Mouse (Mus musculus) CH12.LX (cell line): ENCODE data around the gene Smarcc2. TPM values are rescaled to one million over a fixed set of nuclear protein-coding genes. Genes with fewer than 3 reads are reported as not detected.

ENCODE experiments used
- DNase-seq: peaks from one replicate; pipeline ENCODE4 v3.0.0-alpha.2; 2013; ENCODE audit errors: extremely low read depth
- H3K27ac ChIP-seq: 2 replicates; pipeline ENCODE4 v1.5.1; 2012; ENCODE audit warnings: low read depth, mild to moderate bottlenecking, control low read depth, moderate library complexity; ENCODE audit not compliant: insufficient read depth
- H3K27me3 ChIP-seq: replicated peaks from 2 replicates; pipeline ENCODE3; 2012; ENCODE audit warnings: inconsistent platforms
- H3K36me3 ChIP-seq, 2 experiments: replicated peaks in 1 of 2; 2 replicates each; pipeline versions ENCODE3 to v1.6.1; 2012; ENCODE audit warnings: inconsistent platforms in 1 of 2, low read length in 1 of 2, mild to moderate bottlenecking in 1 of 2, mixed read lengths in 1 of 2, moderate library complexity in 1 of 2; ENCODE audit not compliant: control insufficient read depth in 1 of 2, insufficient read depth in 1 of 2
- H3K4me1 ChIP-seq, 2 experiments: 2 replicates each; pipeline ENCODE4 v1.6.1; 2012; ENCODE audit warnings: inconsistent platforms in 1 of 2, moderate library complexity in 1 of 2; ENCODE audit not compliant: insufficient read depth in 2 of 2, control insufficient read depth in 1 of 2
- H3K4me2 ChIP-seq: 2 replicates; pipeline ENCODE4 v1.6.1; 2012; ENCODE audit warnings: low read depth, mild to moderate bottlenecking, control low read depth; ENCODE audit not compliant: poor library complexity, insufficient read depth, severe bottlenecking
- H3K4me3 ChIP-seq, 3 experiments: fragments of 150-350 bp in 1 of 3; sonication (generic) in 1 of 3; replicated peaks in 1 of 3; 2 replicates each; pipeline versions ENCODE3 to v1.5.1; 2011 to 2012; ENCODE audit warnings: low read depth in 2 of 3, low read length in 2 of 3, mild to moderate bottlenecking in 2 of 3, moderate library complexity in 2 of 3, control low read depth in 1 of 3, improper control_type of control experiment in 1 of 3, inconsistent platforms in 1 of 3, mixed read lengths in 1 of 3; ENCODE audit not compliant: poor library complexity in 1 of 3
- H3K79me2 ChIP-seq: replicated peaks from 2 replicates; pipeline ENCODE4 v1.6.1; 2012; ENCODE audit warnings: mild to moderate bottlenecking, moderate library complexity; ENCODE audit not compliant: control insufficient read depth, poor library complexity, insufficient read depth, severe bottlenecking; ENCODE audit errors: extremely low read depth
- H3K9ac ChIP-seq: 2 replicates; pipeline ENCODE4 v1.6.1; 2012; ENCODE audit warnings: low read depth, mild to moderate bottlenecking, control low read depth, moderate library complexity; ENCODE audit not compliant: insufficient read depth
- H3K9me3 ChIP-seq: replicated peaks from 2 replicates; pipeline ENCODE3; 2012; ENCODE audit warnings: low read length, inconsistent platforms, mixed read lengths
- CHD2 ChIP-seq: IDR thresholded peaks from 2 replicates; pipeline ENCODE4 v1.6.1; 2011; ENCODE audit warnings: low read length, improper control_type of control experiment
- EP300 ChIP-seq: IDR thresholded peaks from 2 replicates; pipeline ENCODE4 v1.6.1; 2011; ENCODE audit warnings: low read length, improper control_type of control experiment
- IRF4 ChIP-seq: IDR thresholded peaks from 2 replicates; pipeline ENCODE4 v1.6.1; 2014; ENCODE audit warnings: low read depth, mild to moderate bottlenecking, inconsistent platforms, low read length, improper control_type of control experiment
- JUND ChIP-seq: conservative IDR thresholded peaks from 2 replicates; pipeline ENCODE4 v1.6.1; 2011; ENCODE audit warnings: low read depth, low read length, improper control_type of control experiment
- KAT2A ChIP-seq: IDR thresholded peaks from 2 replicates; pipeline ENCODE4 v1.6.1; 2012; ENCODE audit warnings: low read length, improper control_type of control experiment, inconsistent platforms; ENCODE audit not compliant: insufficient replicate concordance
- MAFK ChIP-seq: IDR thresholded peaks from 2 replicates; pipeline ENCODE4 v1.6.1; 2011; ENCODE audit warnings: low read length, improper control_type of control experiment; ENCODE audit not compliant: insufficient replicate concordance
- MEF2A ChIP-seq: IDR thresholded peaks from 2 replicates; pipeline ENCODE4 v1.6.1; 2014; ENCODE audit warnings: low read depth, mild to moderate bottlenecking, inconsistent platforms, low read length, improper control_type of control experiment, borderline replicate concordance
- MXI1 ChIP-seq: IDR thresholded peaks from 2 replicates; pipeline ENCODE4 v1.6.1; 2011; ENCODE audit warnings: mild to moderate bottlenecking, low read depth, low read length, improper control_type of control experiment
- NELFE ChIP-seq: IDR thresholded peaks from 2 replicates; pipeline ENCODE4 v1.6.1; 2011; ENCODE audit warnings: low read depth, low read length, improper control_type of control experiment
- NRF1 ChIP-seq: IDR thresholded peaks from 2 replicates; pipeline ENCODE4 v1.6.1; 2014; ENCODE audit warnings: low read depth, mild to moderate bottlenecking, inconsistent platforms, low read length, improper control_type of control experiment, moderate library complexity
- POLR2A ChIP-seq: IDR thresholded peaks from 2 replicates; pipeline ENCODE4 v1.6.1; 2011; ENCODE audit warnings: low read depth, mild to moderate bottlenecking, improper control_type of control experiment, low read length
- POLR2AphosphoS2 ChIP-seq: IDR thresholded peaks from 2 replicates; pipeline ENCODE4 v1.6.1; 2011; ENCODE audit warnings: low read depth, low read length, improper control_type of control experiment
- RCOR1 ChIP-seq: conservative IDR thresholded peaks from 2 replicates; pipeline ENCODE4 v1.6.1; 2012; ENCODE audit warnings: low read depth, mild to moderate bottlenecking, inconsistent platforms, low read length, improper control_type of control experiment
- SIN3A ChIP-seq: IDR thresholded peaks from 2 replicates; pipeline ENCODE4 v1.6.1; 2012; ENCODE audit warnings: low read length, improper control_type of control experiment, inconsistent platforms
- SMC3 ChIP-seq: IDR thresholded peaks from 2 replicates; pipeline ENCODE4 v1.6.1; 2011; ENCODE audit warnings: low read depth, low read length, improper control_type of control experiment
- USF1 ChIP-seq: IDR thresholded peaks from 2 replicates; pipeline ENCODE4 v1.6.1; 2014; ENCODE audit warnings: low read depth, mild to moderate bottlenecking, inconsistent platforms, low read length, improper control_type of control experiment
- ZC3H11A ChIP-seq: IDR thresholded peaks from 2 replicates; pipeline ENCODE4 v1.6.1; 2012; ENCODE audit warnings: low read depth, mild to moderate bottlenecking, inconsistent platforms, low read length, improper control_type of control experiment
- ZKSCAN1 ChIP-seq: IDR thresholded peaks from 2 replicates; pipeline ENCODE4 v1.6.1; 2012; ENCODE audit warnings: low read depth, inconsistent platforms, low read length, improper control_type of control experiment, borderline replicate concordance
- ZMIZ1 ChIP-seq: IDR thresholded peaks from 2 replicates; pipeline ENCODE4 v1.6.1; 2012; ENCODE audit warnings: low read depth, mild to moderate bottlenecking, inconsistent platforms, low read length, improper control_type of control experiment
- dilution Hi-C: fragments of 300-500 bp; cut with MboI; formaldehyde crosslinking; loops from 2 replicates; pipeline ENCODE4 v1.14.3; 2020; ENCODE audit warnings: low sequenced_read_pairs; ENCODE audit not compliant: extremely low pct_unique_long_range_greater_than_20kb, extremely low pct_ligation_motif_present
- in situ Hi-C: fragments of 300-500 bp; cut with MboI; formaldehyde crosslinking; loops from 3 replicates; pipeline ENCODE4 v1.14.3; 2019; ENCODE audit warnings: low sequenced_read_pairs, low pct_ligation_motif_present, low pct_unique_long_range_greater_than_20kb, mixed read lengths
- polyA plus RNA-seq: library from polyadenylated mRNA; unstranded; fragments of >175 nt; gene quantifications from 2 replicates; pipeline ENCODE4 v1.2.1, GENCODE M21; 2012; ENCODE audit warnings: low read depth; ENCODE audit not compliant: insufficient read length
- total RNA-seq, 2 experiments: library from RNA; depleted of rRNA; stranded (reverse); fragments of 300-350 nt in 1 of 2; fragments of >200 nt in 1 of 2; gene quantifications; 2 replicates each; pipeline ENCODE4 v1.2.3; 2012 to 2014

Smarcc2 gene
- total and polyA plus RNA-seq, 3 experiments: 6.1 to 42.6 (median 24.8) TPM

DNA sequence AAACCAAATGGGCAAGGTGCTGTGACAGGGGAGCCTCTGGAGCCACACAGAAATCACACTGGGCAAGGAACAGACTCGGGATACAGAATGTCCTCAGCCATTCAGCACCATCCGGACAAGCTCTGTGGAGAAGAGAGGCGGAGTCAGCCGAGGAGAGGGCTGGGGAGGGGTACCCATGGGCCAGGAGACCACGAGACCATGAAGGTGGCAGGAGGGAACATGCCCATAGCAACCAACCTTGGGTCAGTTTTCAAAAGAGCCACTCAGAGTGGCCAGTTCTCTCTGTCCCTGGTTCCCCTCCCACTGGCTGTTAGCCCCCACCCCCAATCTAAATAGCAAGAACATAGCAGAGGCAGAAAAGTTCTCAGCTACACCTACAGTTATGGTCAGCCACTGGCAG, 31.9 kb downstream of the Smarcc2 start:
- dilution Hi-C loops: no loop called here
- Histone ChIP-seq H3K36me3 (peaks cover 56 to 60% of the 10 kb centered on the region in 2 experiments), H3K9me3 (no peaks in the 10 kb centered on the region)
- no peak for DNase-seq
- TF ChIP-seq IRF4: no peak
- no peak for TF ChIP-seq RCOR1
- no peak for TF ChIP-seq EP300
- TF ChIP-seq NELFE: no peak
- TF ChIP-seq SMC3: no peak
- no peak for TF ChIP-seq ZC3H11A
- no peak for TF ChIP-seq NRF1
- TF ChIP-seq ZMIZ1: no peak
- no peak for TF ChIP-seq ZKSCAN1
- TF ChIP-seq CHD2: no peak
- TF ChIP-seq POLR2AphosphoS2: no peak
- TF ChIP-seq KAT2A: no peak
- no peak for TF ChIP-seq MXI1
- TF ChIP-seq, all 38 proteins: peak for 0
- H3K9ac ChIP-seq: no peak overlapping the region
- H3K4me2 ChIP-seq: no peak overlapping the region
- H3K4me1 ChIP-seq: peaks cover 12 to 26% of the 10 kb centered on the region in 2 experiments; a peak in 3 of 4 replicates
- no peak overlapping the region for H3K4me3 ChIP-seq
- in situ Hi-C loops: no loop called here
- no peak overlapping the region for H3K27ac ChIP-seq
- peaks cover 20% of the 10 kb centered on the region for H3K79me2 ChIP-seq
- no peaks in the 10 kb centered on the region for H3K27me3 ChIP-seq

GRCm38 (mm10) chr10:128491495-128491894, 32.4 kb downstream of the Smarcc2 start:
- no peak for TF ChIP-seq MAFK
- TF ChIP-seq SIN3A: no peak
- TF ChIP-seq MEF2A: no peak
- TF ChIP-seq IRF4: no peak
- TF ChIP-seq JUND: no peak
- no peak for TF ChIP-seq POLR2A
- no peak for TF ChIP-seq USF1
- TF ChIP-seq, all 38 proteins: peak for 0
- dilution Hi-C loops: no loop called here
- H3K27ac ChIP-seq: no peak overlapping the region
- H3K4me3 ChIP-seq: no peak overlapping the region
- H3K36me3 ChIP-seq: peaks cover 53 to 58% of the 10 kb centered on the region in 2 experiments
- H3K4me1 ChIP-seq: peaks cover 12 to 32% of the 10 kb centered on the region in 2 experiments; a peak in 3 of 4 replicates
- H3K27me3 ChIP-seq: no peaks in the 10 kb centered on the region
- no peaks in the 10 kb centered on the region for H3K9me3 ChIP-seq
- H3K4me2 ChIP-seq: no peak overlapping the region
- no peak for DNase-seq
- H3K9ac ChIP-seq: no peak overlapping the region
- in situ Hi-C loops: no loop called here
- H3K79me2 ChIP-seq: peaks cover 20% of the 10 kb centered on the region
